Mouse (Mus musculus) olfactory bulb, adult 2 months (tissue): ENCODE measurements around the gene Fstl4.

ENCODE experiments used
- CTCF ChIP-seq: fragments of 200-500 bp; IDR thresholded peaks from 2 replicates; pipeline ENCODE4 v1.5.1; 2012; ENCODE audit warnings: low read depth, mild to moderate bottlenecking, low read length, moderate library complexity; ENCODE audit not compliant: insufficient read depth
- POLR2A ChIP-seq: fragments of 200-500 bp; IDR thresholded peaks from 2 replicates; pipeline ENCODE4 v1.6.1; 2012; ENCODE audit warnings: mild to moderate bottlenecking, low read depth, low read length, moderate library complexity; ENCODE audit not compliant: insufficient read depth

GRCm38 (mm10) chr11:52875916-52876765 is 111.7 kb downstream of the Fstl4 start:
- TF ChIP-seq POLR2A: no peak
- TF ChIP-seq CTCF: no peak
